Mouse (Mus musculus) liver, postnatal 0 days (tissue): ENCODE measurements around the gene Cenpf. TPM values are rescaled to one million over a fixed set of nuclear protein-coding genes. Genes with fewer than 3 reads are reported as not detected.
A peak's percentile ranks its signal among the peaks of the same experiment; 100 is the strongest.

Experiments used
- ATAC-seq: fragments of 200-750 bp; cut with Nextera tagmentation; 2 replicates; pipeline ENCODE4 v1.8.0; 2017; ENCODE audit warnings: mild to moderate bottlenecking, moderate library complexity
- DNase-seq: peaks from one replicate; pipeline ENCODE4 v3.0.0-alpha.2; 2016
- H3K27ac ChIP-seq: fragments of 300-500 bp; sonication (generic); 2 replicates; pipeline ENCODE4 v1.5.1; 2014; ENCODE audit warnings: antibody characterized with exemption, moderate library complexity, mild to moderate bottlenecking, low read depth
- H3K27me3 ChIP-seq: fragments of 300-500 bp; sonication (generic); 2 replicates; pipeline ENCODE4 v1.6.1; 2014; ENCODE audit warnings: low read length, control low read depth, mixed read lengths; ENCODE audit not compliant: insufficient read depth
- H3K36me3 ChIP-seq: fragments of 300-500 bp; sonication (generic); replicated peaks from 2 replicates; pipeline ENCODE4 v1.6.1; 2014; ENCODE audit warnings: mild to moderate bottlenecking, control low read depth, low read length, moderate library complexity, mixed read lengths; ENCODE audit not compliant: insufficient read depth
- H3K4me1 ChIP-seq: fragments of 300-500 bp; sonication (generic); 2 replicates; pipeline ENCODE4 v1.6.1; 2014; ENCODE audit warnings: antibody characterized with exemption, mild to moderate bottlenecking, control low read depth; ENCODE audit not compliant: insufficient read depth
- H3K4me2 ChIP-seq: fragments of 300-500 bp; sonication (generic); 2 replicates; pipeline ENCODE4 v1.6.1; 2014; ENCODE audit warnings: low read depth, mild to moderate bottlenecking, low read length, moderate library complexity, mixed read lengths
- H3K4me3 ChIP-seq: fragments of 300-500 bp; sonication (generic); 2 replicates; pipeline ENCODE4 v1.5.1; 2014; ENCODE audit warnings: low read depth, low read length
- H3K9ac ChIP-seq: fragments of 300-500 bp; sonication (generic); replicated peaks from 2 replicates; pipeline ENCODE4 v1.6.1; 2014; ENCODE audit warnings: mild to moderate bottlenecking, moderate library complexity
- H3K9me3 ChIP-seq: fragments of 300-500 bp; sonication (generic); 2 replicates; pipeline ENCODE4 v1.6.1; 2016; ENCODE audit warnings: mild to moderate bottlenecking, control low read depth, low read length, mixed read lengths
- CTCF ChIP-seq: sonication (generic); IDR thresholded peaks from 2 replicates; pipeline ENCODE4 v1.5.1; 2016; ENCODE audit warnings: antibody characterized with exemption, low read depth
- EP300 ChIP-seq: IDR thresholded peaks from 2 replicates; pipeline ENCODE4 v1.6.1; 2016; ENCODE audit warnings: antibody characterized with exemption, low read depth, mild to moderate bottlenecking
- WGBS: fragments of 180-500 bp; shearing (Covaris S2); extraction: QIAGEN DNeasy Blood & Tissue Kit; methylation state at CpG from one replicate; pipeline ENCODE4 v1.1.7; 2014; ENCODE audit not compliant: insufficient replicate concordance; 5-methylcytosine and 5-hydroxymethylcytosine counted together
- polyA plus RNA-seq: library from polyadenylated mRNA; unstranded; fragments of >200 nt; fragmentation: Nextera tagmentation; extraction: Ambion mirVana; gene quantifications from 2 replicates; pipeline ENCODE4 v1.2.1, GENCODE M21; 2015

The Cenpf gene
- polyA plus RNA-seq: 30.7 and 35.0 TPM in 2 replicates

DNA sequence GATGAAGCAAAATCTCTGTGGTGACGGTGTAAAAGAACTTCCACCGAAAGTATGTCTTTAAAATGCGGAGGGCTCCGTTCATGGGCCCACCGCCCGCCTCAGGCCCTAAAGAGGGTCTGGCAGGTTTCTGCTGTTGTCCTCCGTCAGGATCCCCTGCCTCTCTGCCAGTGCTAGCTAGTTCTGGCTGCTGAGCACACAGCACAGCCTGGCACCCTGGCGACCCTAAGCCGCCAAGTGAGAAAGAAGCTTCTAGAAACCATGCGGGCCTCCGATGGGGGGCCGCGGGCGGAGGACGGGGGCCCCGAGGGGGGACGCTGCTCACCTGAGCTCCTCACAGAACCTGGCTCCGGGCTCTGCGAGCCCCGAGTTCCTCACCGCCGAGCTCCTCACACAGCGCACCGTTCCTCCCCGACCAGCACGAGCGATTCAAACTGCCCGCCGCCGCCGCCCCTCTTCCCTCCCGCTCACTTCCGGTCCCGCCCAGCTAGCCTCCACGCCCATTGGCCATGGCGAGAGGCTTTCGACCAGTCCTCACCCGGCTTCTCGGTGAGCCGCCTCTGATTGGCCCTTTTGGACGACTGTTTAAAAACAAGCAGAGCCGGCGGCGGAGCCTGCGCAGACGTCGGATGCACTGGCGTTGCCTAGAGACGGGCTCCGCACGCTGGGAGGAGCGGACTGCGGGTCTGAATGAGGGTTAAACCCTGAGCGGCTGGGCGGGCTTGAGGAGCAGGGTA is at the start of gene Cenpf:
Gene Cenpf (minus strand): TSS at position 433 of the 734 bp plus-strand sequence.
- Histone ChIP-seq H3K4me1 (0 out of 2 replicates have a peak, but pooled peaks cover 2% of the 10 kb centered on the region), H3K9me3 (no peaks in the 10 kb centered on the region), H3K4me2 (peak within 1 kb of the TSS; percentile 90), H3K4me3 (peak within 1 kb of the TSS; percentile 84), H3K27me3 (no peaks in the 10 kb centered on the region), H3K36me3 (peaks cover 29% of the 10 kb centered on the region), H3K27ac (peak within 1 kb of the TSS; percentile 58), H3K9ac (peak within 1 kb of the TSS; percentile 90)
- peak; percentile 100 for ATAC-seq
- TF ChIP-seq EP300: peak; percentile 32; the same call in 1 of the 2 replicates
- TF ChIP-seq CTCF: no peak
- 1% methylated on average over 51 of the region's 55 CpGs for WGBS
- peak; percentile 99 for DNase-seq

- Histone ChIP-seq H3K27me3 (peaks cover 32% of the 10 kb centered on the region), H3K4me2 (no peak overlapping the region), H3K4me3 (no peak overlapping the region), H3K9ac (no peak overlapping the region), H3K9me3 (no peaks in the 10 kb centered on the region), H3K27ac (no peak overlapping the region), H3K36me3 (no peaks in the 10 kb centered on the region), H3K4me1 (no peaks in the 10 kb centered on the region)
- DNase-seq (no peak), ATAC-seq (no peak)
- WGBS: 60% methylated on average over 8 of the region's 8 CpGs
- TF ChIP-seq EP300: no peak
- TF ChIP-seq CTCF: no peak
Measured at GRCm38 (mm10) chr1:189732156-189732555, 44.3 kb upstream of the Cenpf start.

- Histone ChIP-seq H3K9me3 (no peaks in the 10 kb centered on the region), H3K27me3 (peaks cover 36% of the 10 kb centered on the region), H3K27ac (no peak overlapping the region), H3K36me3 (no peaks in the 10 kb centered on the region), H3K4me1 (no peaks in the 10 kb centered on the region), H3K9ac (no peak overlapping the region), H3K4me2 (no peak overlapping the region), H3K4me3 (no peak overlapping the region)
- ATAC-seq (no peak), DNase-seq (no peak)
- WGBS: 70% methylated on average over 10 of the region's 10 CpGs
- TF ChIP-seq CTCF: no peak
- no peak for TF ChIP-seq EP300
Measured at GRCm38 (mm10) chr1:189731697-189732096, 43.8 kb upstream of the Cenpf start.

- Histone ChIP-seq H3K36me3 (no peaks in the 10 kb centered on the region), H3K9ac (no peak overlapping the region), H3K27ac (no peak overlapping the region), H3K27me3 (peaks cover 44% of the 10 kb centered on the region), H3K4me3 (peak overlapping the region; percentile 56; the same call in 1 of the 2 replicates), H3K4me2 (peak overlapping the region; percentile 74), H3K4me1 (no peaks in the 10 kb centered on the region), H3K9me3 (no peaks in the 10 kb centered on the region)
- ATAC-seq: no peak
- WGBS: 22% methylated on average over 17 of the region's 17 CpGs
- DNase-seq: no peak
- no peak for TF ChIP-seq CTCF
- TF ChIP-seq EP300: no peak
Measured at GRCm38 (mm10) chr1:189729141-189729815, 41.4 kb upstream of the Cenpf start.

- H3K4me1 ChIP-seq: no peaks in the 10 kb centered on the region
- peak overlapping the region; percentile 44; the same call in 1 of the 2 replicates for H3K9ac ChIP-seq
- H3K36me3 ChIP-seq: no peaks in the 10 kb centered on the region
- peak overlapping the region; percentile 34; the same call in 1 of the 2 replicates for H3K27ac ChIP-seq
- ATAC-seq (no peak), DNase-seq (no peak)
- H3K4me2 ChIP-seq: peak overlapping the region; percentile 74
- H3K4me3 ChIP-seq: peak overlapping the region; percentile 56
- H3K27me3 ChIP-seq: peaks cover 44% of the 10 kb centered on the region
- 3% methylated on average over 15 of the region's 15 CpGs for WGBS
- TF ChIP-seq EP300 (no peak), CTCF (no peak)
- no peaks in the 10 kb centered on the region for H3K9me3 ChIP-seq
Measured at GRCm38 (mm10) chr1:189728784-189729115, 40.9 kb upstream of the Cenpf start.
